Mouse (Mus musculus) brain, embryonic 18.5 days (tissue): Measurements from ENCODE around the gene Rnf144b.

Experiments
- DNase-seq: peaks from one replicate; pipeline ENCODE4 v3.0.0-alpha.2; 2012; ENCODE audit warnings: low read depth, low spot score

Rnf144b gene

GRCm38 (mm10) chr13:47218351-47218750 is 95.9 kb downstream of the Rnf144b start:
- DNase-seq, result no peak

GRCm38 (mm10) chr13:47220426-47220825 is 98.0 kb downstream of the Rnf144b start:
- DNase-seq, result no peak

GRCm38 (mm10) chr13:47223576-47224538 is 101.4 kb downstream of the Rnf144b start:
- DNase-seq, result no peak

DNA sequence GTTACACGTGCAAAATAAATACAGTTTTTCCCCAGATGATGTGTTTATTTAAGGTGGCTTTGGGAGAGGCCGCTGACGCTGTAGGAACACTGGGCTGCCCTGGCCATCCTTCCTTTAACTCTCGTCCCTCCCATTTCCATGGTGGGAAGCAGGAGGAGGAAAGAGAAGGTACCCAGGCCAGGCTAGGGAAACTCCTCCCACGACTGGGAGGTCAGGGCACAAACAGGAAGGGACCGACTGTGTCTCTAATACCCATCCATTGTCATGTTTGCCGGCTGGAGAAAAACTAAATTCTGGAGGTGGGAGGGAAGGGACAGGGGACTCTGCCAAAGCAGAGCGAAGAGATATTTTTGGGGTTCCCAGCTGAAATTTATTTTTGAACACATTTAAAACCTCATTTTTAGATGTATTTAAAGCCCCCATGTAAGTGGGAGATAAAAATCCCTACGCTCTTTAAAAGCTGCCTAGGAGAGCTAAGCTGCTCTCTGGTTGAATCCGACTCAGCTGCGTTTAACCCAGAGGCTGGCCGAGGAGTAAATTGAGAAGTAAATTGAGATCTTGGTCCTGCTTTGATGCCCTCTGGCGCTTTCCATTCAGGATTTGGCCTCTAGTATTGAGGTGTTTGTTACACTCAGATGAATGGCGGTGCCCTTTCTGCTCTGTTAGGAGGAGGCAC is 102.3 kb downstream of the Rnf144b start:
- no peak for DNase-seq

GRCm38 (mm10) chr13:47225324-47225697 is 102.9 kb downstream of the Rnf144b start:
- no peak for DNase-seq

GRCm38 (mm10) chr13:47225802-47226201 is 103.3 kb downstream of the Rnf144b start:
- no peak for DNase-seq

DNA sequence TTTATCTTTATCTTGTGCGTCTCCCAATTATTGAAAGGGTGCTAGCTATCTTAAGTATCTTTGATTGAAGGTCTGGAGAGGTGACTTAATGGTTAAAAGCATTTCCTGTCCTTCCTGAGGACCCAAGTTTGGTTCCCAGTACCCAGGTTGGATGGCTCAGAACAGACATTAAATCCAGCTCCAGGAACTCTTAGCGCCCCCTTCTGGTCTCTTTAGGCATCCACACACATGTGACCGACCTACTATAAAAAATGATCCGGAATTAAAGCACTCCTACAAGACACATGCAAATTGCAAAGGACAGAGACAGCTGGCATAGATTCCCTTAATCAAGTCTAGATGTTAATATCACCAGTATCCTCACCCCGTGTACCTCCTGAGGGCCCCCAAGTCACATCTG is 104.1 kb downstream of the Rnf144b start:
- no peak for DNase-seq

DNA sequence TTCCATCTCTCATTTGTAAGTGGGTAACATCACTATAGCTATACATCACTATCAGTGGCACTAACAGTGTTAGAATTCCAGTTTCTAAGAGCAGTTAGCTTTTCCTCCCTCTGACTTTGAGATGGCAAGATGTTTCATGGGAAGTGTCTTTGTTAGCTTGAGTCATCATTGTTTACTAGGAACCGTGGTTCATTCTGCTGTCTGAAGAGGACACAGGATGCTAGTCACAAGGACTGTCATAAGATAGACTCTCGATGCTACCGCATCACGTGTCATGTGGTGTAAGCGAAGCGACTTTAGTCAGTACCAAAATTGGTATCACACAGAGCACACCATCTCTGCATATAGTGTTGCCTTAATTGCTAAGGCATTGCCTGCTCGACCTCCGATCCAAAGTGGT is 105.7 kb downstream of the Rnf144b start:
- DNase-seq, result no peak

DNA sequence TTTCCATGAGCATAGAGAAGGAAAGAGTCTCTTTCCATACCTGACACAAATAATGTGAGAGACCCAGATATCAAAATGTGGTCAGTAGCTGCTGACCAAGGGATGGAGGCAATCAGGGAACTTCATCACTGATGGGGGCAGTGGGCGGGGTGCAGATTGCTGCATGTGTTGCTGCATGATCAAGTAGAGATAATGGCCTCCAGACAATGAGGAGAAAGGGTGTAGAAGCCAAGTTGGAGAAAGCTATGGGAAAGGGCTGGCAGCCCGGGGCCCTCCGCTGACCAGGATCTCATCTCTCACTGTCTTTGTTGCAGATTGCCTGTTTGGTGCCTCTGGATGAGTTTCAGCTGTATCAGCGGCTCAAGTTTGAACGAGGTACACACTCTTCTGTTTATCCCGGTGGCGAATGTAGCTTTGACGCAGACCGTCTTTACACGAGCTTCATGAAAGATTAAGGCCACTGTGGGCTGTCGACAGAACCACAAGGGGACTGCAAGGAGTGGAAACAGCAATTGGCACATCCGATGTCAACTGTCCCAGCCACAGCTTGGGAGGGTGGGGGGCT is 106.3 kb downstream of the Rnf144b start:
- no peak for DNase-seq

GRCm38 (mm10) chr13:47232163-47232562 is 109.7 kb downstream of the Rnf144b start:
- no peak for DNase-seq

DNA sequence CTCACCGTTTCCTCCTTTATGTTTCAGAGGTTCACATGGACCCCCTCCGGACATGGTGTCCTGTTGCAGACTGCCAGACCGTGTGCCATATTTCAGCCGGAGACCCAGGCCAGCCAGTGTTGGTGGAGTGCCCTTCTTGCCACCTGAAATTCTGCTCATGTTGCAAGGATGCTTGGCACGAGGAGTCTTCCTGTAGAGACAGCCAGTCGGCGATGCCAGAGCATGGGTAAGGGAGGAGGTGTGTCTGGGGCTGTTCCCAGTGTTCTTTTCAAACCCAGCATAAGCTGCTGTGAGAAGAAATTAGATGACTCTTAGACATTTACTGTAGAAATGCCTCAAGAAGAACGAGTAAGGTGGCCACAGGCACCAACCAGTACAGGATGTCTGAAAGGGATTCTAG is 114.9 kb downstream of the Rnf144b start:
- no peak for DNase-seq

DNA sequence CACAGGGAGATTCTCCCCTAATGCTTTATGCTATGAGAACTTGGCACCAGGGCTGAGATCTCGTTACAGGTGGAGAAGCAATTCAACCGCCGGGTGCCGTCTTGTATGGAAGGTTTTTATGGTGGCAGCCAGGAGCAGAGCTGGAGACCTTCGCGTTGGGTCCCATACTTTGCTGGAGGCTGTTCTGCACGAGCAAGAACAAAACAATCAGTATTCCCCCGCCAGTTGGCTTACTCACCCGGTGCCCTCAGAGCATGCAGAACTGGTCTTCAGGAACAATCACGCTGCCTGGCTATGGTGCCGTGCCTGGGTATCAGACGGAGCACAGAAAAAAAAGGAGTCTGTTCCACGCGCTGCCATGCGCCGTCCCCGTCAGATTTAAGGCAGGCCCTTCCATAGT is 115.7 kb downstream of the Rnf144b start:
- no peak for DNase-seq

DNA sequence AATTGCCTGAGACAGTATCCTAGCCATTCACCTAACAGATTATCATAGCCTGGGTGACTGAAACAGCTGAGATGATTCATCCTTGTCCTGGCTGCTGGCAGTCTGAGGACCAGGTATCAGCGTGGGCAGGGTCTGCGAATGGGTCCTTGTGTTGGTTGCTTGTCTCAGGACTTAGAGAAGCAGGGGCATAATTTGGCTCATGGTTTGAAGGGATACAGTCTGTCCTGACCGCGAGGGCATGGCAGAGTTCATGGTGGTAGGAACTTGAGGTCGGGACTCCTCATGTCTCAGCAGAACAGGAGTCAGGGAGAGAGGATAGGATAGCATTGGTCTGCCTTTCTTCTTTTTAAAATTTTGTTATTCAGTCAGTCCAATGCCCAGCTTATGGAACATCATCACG is 121.1 kb downstream of the Rnf144b start:
- no peak for DNase-seq

GRCm38 (mm10) chr13:47244771-47245170 is 122.3 kb downstream of the Rnf144b start:
- DNase-seq, result peak; percentile 74

DNA sequence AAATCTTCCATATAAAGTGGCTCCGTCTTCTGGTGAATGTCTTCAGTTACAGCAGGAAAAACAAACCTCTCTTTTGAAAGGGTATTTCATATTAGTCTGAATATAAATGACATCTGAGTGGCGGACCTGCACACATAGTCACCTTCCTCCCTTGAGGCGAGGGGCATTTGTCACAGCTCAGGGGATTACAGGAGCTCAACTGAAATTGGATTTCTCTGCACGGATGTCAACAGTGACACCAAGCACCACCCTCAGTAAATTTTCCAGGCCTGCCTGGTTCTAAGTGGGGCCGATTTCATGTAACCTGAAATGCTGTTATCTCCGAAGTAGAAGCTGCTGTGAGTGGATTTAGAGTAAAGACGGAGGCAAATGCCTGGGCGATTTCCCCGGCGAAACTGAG is 124.0 kb downstream of the Rnf144b start:
- DNase-seq, result no peak

- no peak for DNase-seq
Measured at GRCm38 (mm10) chr13:47247156-47247800, 124.8 kb downstream of the Rnf144b start.

DNA sequence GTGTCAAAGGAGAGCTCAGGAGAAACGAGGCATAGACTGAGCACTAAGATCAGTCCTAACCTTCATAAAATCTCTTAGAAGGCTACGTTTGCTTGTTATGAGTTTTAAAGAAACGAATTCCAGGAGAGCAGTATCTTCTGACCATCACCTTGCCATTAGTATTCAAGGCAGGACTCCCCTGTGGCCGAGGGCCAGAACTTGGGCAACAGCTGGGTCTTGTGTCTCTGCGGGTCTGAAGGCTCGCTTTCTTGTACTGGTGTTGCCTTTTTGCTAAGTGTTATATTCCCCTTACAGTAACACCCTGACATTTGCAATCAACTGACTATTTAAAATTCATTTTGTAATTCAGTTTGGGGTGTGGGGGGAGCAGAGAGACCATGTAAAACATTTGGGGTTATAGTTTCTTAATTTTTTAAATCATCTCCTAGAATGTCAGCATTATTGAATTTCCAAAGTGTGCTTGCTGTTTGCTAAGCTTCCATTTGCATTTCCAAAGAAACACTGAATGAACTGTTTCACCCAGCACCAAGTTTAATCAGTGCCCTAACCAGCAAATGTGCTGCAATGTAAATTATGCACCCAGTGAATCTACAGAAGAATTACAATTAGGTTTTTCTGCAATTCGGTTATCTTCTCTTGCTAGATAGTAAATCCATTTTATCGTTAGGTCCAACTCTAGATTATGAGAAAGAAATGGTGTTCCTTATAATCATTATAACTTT is 126.0 kb downstream of the Rnf144b start:
- DNase-seq, result no peak

GRCm38 (mm10) chr13:47250615-47251014 is 128.2 kb downstream of the Rnf144b start:
- no peak for DNase-seq

GRCm38 (mm10) chr13:47251114-47251764 is 128.8 kb downstream of the Rnf144b start:
- DNase-seq, result no peak

- DNase-seq, result no peak
Measured at GRCm38 (mm10) chr13:47253711-47254110, 131.3 kb downstream of the Rnf144b start.

- no peak for DNase-seq
Measured at GRCm38 (mm10) chr13:47259297-47259696, 136.8 kb downstream of the Rnf144b start.
